Mouse (Mus musculus) E14TG2a.4 (cell line): ENCODE data around the gene Mtmr14.

Experiments
- H3K27me3 ChIP-seq: 2 replicates; pipeline ENCODE4 v1.6.1; 2014; ENCODE audit warnings: low read length, control low read depth; ENCODE audit not compliant: insufficient read depth
- H3K36me3 ChIP-seq: 2 replicates; pipeline ENCODE4 v1.6.1; 2014; ENCODE audit warnings: low read length, control low read depth; ENCODE audit not compliant: insufficient read depth
- H3K4me1 ChIP-seq: replicated peaks from 2 replicates; pipeline ENCODE4 v1.6.1; 2014; ENCODE audit warnings: low read depth, low read length, control low read depth
- H3K4me3 ChIP-seq: replicated peaks from 2 replicates; pipeline ENCODE4 v1.5.1; 2014; ENCODE audit warnings: mild to moderate bottlenecking, low read length
- H3K9me3 ChIP-seq: 2 replicates; pipeline ENCODE4 v1.6.1; 2014; ENCODE audit warnings: low read length, control low read depth
- CTCF ChIP-seq: conservative IDR thresholded peaks from 2 replicates; pipeline ENCODE4 v1.5.1; 2014; ENCODE audit warnings: low read length
- NANOG ChIP-seq: IDR thresholded peaks from 2 replicates; pipeline ENCODE4 v1.6.1; 2014; ENCODE audit warnings: borderline replicate concordance, low read length, mixed read lengths
- POU5F1 ChIP-seq: IDR thresholded peaks from 2 replicates; pipeline ENCODE4 v1.6.1; 2014; ENCODE audit warnings: low read length, borderline replicate concordance

Gene Mtmr14

DNA sequence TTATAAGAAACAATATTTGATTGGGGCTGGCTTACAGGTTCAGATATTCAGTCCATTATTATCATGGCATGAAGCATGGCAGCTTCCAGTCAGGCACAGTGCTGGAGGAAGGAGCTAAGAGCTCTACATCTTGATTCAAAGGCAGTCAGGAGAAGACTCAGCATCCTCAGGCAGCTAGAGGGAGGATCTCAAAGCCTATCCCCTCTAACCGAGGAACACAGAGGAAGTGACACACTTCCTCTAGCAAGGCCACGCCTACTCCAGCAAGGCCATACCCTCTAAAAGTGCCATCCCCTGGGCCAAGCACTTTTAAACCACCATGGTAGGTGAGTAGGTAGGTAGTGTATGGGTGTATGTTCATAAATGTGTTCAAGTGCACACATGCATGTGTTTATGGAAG is 92.9 kb downstream of the Mtmr14 start:
- no peak for TF ChIP-seq POU5F1
- TF ChIP-seq CTCF, result no peak
- no peak for TF ChIP-seq NANOG
- peaks cover 69% of the 10 kb centered on the region for H3K36me3 ChIP-seq
- H3K4me3 ChIP-seq, result no peak overlapping the region
- H3K9me3 ChIP-seq, result no peaks in the 10 kb centered on the region
- no peaks in the 10 kb centered on the region for H3K27me3 ChIP-seq
- H3K4me1 ChIP-seq, result peaks cover 31% of the 10 kb centered on the region
